Mouse (Mus musculus) effector memory CD4-positive, alpha-beta T cell, adult 5 months (primary cell): Measurements from ENCODE around the gene Tmem256. TPM values are rescaled to one million over a fixed set of nuclear protein-coding genes. Genes with fewer than 3 reads are reported as not detected.

ENCODE experiments used
- polyA plus RNA-seq: library from polyadenylated mRNA; unstranded; fragments of 100-300 nt; shearing (Covaris generic); gene quantifications from one replicate; pipeline ENCODE4 v1.2.1, GENCODE M21; 2017

Gene Tmem256
- polyA plus RNA-seq, result 42.5 TPM

DNA sequence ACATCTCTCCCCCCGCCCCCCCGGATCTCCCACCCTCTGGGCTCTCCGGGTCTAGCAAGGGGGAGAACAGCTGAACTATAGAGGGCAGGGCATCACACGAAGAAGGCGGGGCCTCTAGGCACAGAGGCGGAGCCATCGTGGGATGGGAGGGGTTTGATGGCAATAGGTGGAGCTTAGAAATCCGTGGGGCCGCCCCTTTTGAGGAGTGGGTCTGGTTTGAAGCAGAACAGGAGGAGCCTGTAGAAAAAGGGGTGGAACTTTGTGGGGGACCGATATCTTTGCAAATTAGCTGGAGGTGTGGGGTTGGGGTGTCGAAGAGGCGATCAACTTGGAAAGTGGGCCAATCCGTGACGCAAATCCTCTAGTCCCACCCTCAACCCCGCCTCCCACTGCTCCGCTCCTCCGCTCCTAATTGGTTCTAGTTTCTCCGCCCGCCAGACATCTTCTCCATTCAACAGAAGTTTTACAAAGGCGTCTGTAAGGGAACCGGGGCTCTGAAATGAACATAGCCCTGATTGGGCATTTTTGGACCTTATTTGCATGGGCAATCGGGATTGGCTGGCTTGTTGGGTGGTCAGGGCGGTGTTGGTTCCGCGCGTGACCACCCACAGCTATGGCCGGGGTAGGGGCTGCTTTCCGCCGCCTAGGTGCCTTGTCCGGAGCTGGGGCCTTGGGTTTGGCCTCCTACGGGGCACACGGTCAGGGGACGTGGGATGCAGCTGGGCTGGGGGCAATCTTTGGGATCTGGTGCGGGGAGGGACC lies at the start of gene Tmem256:
Gene Tmem256 (plus strand): TSS at position 563 of the 762 bp plus-strand sequence.

GRCm38 (mm10) chr11:69795168-69795982 lies 42.9 kb upstream of the Tmem256 start, which contains the start of gene Chrnb1:
Chrnb1 (minus strand) TSS chr11:69795943.

GRCm38 (mm10) chr11:69801379-69801977 lies 36.8 kb upstream of the Tmem256 start, which contains the start of gene Fgf11:
Fgf11 (minus strand) TSS chr11:69801857.

GRCm38 (mm10) chr11:69804972-69805909 lies 33.1 kb upstream of the Tmem256 start, which contains the start of gene Tmem102:
Tmem102 (minus strand) TSS chr11:69805624.

GRCm38 (mm10) chr11:69815155-69815554 lies 23.2 kb upstream of the Tmem256 start, which contains the start of gene Gm39566:
Gm39566 (minus strand) TSS chr11:69815298.

GRCm38 (mm10) chr11:69818365-69818764 lies 19.9 kb upstream of the Tmem256 start, which contains the start of gene Spem2:
Spem2 (minus strand) TSS chr11:69818465.

DNA sequence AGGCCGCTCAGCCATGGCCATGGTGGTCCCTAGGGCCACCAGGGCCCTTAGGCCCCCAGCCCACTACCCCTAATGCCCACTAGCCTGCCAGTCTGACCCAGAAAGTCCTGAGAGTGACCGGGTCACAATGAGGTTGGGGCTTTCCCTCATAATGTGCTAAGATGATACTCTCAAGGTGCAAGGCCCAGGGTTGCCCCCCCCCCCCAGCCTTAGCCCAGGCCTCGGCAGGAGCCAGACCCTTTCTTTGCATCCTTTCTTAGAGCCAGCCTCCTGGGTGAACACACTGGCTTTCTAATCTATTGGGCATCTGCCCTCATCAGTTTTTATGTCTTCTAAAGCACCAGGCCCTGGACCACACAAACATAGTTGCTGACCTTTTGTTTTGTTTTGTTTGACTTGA lies 16.2 kb upstream of the Tmem256 start, which contains the start of gene Spem1:
Gene Spem1 (minus strand): TSS at position 101 of the 400 bp plus-strand sequence.

GRCm38 (mm10) chr11:69837604-69837951 lies 736 bp upstream of the Tmem256 start, which contains the start of gene Nlgn2:
Nlgn2 (minus strand) TSS chr11:69837784.

DNA sequence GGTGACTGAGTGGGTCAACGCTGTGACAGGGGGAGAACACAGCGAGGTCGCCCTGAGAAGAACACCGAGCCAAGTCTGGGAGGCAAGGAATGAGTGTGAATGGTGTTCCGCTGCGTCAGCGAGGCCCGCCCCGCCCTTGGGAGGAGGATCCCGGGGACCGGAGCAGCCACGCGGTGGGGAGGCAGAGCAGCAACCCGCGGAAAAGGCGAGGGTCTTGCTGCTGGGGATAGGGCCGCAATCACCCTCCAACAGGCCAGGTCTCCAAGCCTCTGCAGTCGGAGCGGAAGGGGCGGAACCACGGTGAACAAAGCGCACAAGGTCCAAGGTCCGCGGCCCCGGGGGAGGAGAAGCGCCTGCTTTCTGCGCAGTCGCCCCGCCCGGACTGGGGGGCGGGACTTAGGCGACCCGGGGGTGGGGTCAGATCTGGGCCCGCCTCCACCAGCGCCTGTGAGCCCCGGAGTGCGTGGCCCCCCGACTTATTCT lies 7.9 kb downstream of the Tmem256 start, which contains the start of gene Plscr3:
Gene Plscr3 (plus strand): TSS at position 179 of the 483 bp plus-strand sequence.

DNA sequence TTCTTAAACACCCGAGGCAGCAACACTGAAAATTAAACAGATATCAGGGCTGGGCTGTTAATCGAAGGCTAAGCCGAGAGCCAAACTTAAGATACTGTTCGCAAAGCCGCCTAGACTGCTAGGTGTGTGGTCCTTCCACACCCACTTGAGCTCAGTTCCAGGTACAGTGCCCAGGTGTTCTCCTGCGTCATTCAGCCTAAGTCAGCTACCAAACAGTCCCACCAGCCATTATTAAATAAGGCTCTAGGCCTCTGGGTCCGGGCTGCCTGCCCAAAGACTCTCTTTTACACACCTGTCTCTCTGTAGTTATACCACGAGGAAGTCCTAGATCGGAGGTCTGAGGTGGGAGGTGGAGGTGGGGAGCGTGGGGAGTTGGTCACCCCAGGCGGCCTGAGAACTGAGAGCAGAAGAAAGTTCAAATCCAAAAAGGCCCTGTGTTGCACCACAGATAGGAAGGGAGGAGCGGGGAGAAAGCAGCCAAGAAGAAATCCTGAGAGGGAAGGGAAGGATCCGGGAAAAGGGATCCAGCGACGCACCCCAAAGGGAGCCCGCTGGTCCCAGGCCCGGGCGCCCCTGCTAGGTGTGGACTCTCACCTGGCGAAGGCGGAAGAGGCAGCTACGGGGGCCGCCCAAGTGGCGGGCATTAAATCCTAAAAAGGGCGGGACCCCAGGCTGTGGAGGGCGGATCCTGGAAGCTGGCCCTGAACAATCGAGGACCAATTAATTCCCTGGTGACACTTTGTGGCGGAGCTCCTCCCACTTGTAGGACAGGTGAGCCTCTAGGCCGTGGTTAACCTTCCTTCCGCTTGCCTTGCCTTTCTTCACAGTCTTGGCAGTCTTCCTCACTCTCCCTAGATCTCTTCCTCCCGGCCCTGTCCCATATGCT lies 20.0 kb downstream of the Tmem256 start, which contains the start of gene Tnk1:
Gene Tnk1 (minus strand): TSS at position 618 of the 886 bp plus-strand sequence.

GRCm38 (mm10) chr11:69877878-69878277 lies 39.6 kb downstream of the Tmem256 start, which contains the start of gene Tmem95:
Tmem95 (minus strand) TSS chr11:69878018.

GRCm38 (mm10) chr11:69880853-69881603 lies 42.7 kb downstream of the Tmem256 start, which contains the start of gene Kctd11:
Kctd11 (minus strand) TSS chr11:69881406.

Other genes with a start within 250 kb of the Tmem256 start
- gene Atp1b2, start 232.6 kb upstream of the Tmem256 start, polyA plus RNA-seq, result not detected
- not detected for gene Shbg, start 220.6 kb upstream of the Tmem256 start, polyA plus RNA-seq
- not detected for gene Sat2, start 216.5 kb upstream of the Tmem256 start, polyA plus RNA-seq
- gene Fxr2, start 205.5 kb upstream of the Tmem256 start, polyA plus RNA-seq, result 70.3 TPM
- gene Sox15, start 183.2 kb upstream of the Tmem256 start, polyA plus RNA-seq, result not detected
- 39.4 TPM for gene Mpdu1, start 175.9 kb upstream of the Tmem256 start, polyA plus RNA-seq
- 4.3 TPM for gene Cd68, start 172.4 kb upstream of the Tmem256 start, polyA plus RNA-seq
- 908 TPM for gene Eif4a1, start 166.1 kb upstream of the Tmem256 start, polyA plus RNA-seq
- 32.0 TPM for gene Senp3, start 156.4 kb upstream of the Tmem256 start, polyA plus RNA-seq
- gene Tnfsf13, start 152.7 kb upstream of the Tmem256 start, polyA plus RNA-seq, result not detected
- not detected for gene Tnfsf12, start 142.7 kb upstream of the Tmem256 start, polyA plus RNA-seq
- not detected for gene Tnfsfm13, start 142.4 kb upstream of the Tmem256 start, polyA plus RNA-seq
- gene Polr2a, start 79.9 kb upstream of the Tmem256 start, polyA plus RNA-seq, result 60.5 TPM
- not detected for gene Slc35g3, start 76.5 kb upstream of the Tmem256 start, polyA plus RNA-seq
- gene Zbtb4, start 72.6 kb upstream of the Tmem256 start, polyA plus RNA-seq, result 7.6 TPM
- gene Chrnb1, start 42.6 kb upstream of the Tmem256 start, polyA plus RNA-seq, result 1.4 TPM
- gene Fgf11, start 36.7 kb upstream of the Tmem256 start, polyA plus RNA-seq, result not detected
- not detected for gene Tmem102, start 32.9 kb upstream of the Tmem256 start, polyA plus RNA-seq
- not detected for gene Gm39566, start 23.2 kb upstream of the Tmem256 start, polyA plus RNA-seq
- not detected for gene Spem2, start 20.0 kb upstream of the Tmem256 start, polyA plus RNA-seq
- not detected for gene Spem1, start 16.3 kb upstream of the Tmem256 start, polyA plus RNA-seq
- gene Nlgn2, start 730 bp upstream of the Tmem256 start, polyA plus RNA-seq, result not detected
- 9.2 TPM for gene Plscr3, start 7.9 kb downstream of the Tmem256 start, polyA plus RNA-seq
- not detected for gene Tnk1, start 20.2 kb downstream of the Tmem256 start, polyA plus RNA-seq
- not detected for gene Tmem95, start 39.5 kb downstream of the Tmem256 start, polyA plus RNA-seq
- gene Kctd11, start 42.9 kb downstream of the Tmem256 start, polyA plus RNA-seq, result 0.11 TPM
- 462 TPM for gene Acap1, start 57.0 kb downstream of the Tmem256 start, polyA plus RNA-seq
- 0.80 TPM for gene 2810408A11Rik, start 62.5 kb downstream of the Tmem256 start, polyA plus RNA-seq
- gene Neurl4, start 62.6 kb downstream of the Tmem256 start, polyA plus RNA-seq, result 5.4 TPM
- 200 TPM for gene Gps2, start 75.4 kb downstream of the Tmem256 start, polyA plus RNA-seq
- 977 TPM for gene Eif5a, start 83.4 kb downstream of the Tmem256 start, polyA plus RNA-seq
- not detected for gene Ybx2, start 97.3 kb downstream of the Tmem256 start, polyA plus RNA-seq
- gene Slc2a4, start 109.7 kb downstream of the Tmem256 start, polyA plus RNA-seq, result not detected
- not detected for gene Cldn7, start 126.3 kb downstream of the Tmem256 start, polyA plus RNA-seq
- 41.4 TPM for gene Ctdnep1, start 142.6 kb downstream of the Tmem256 start, polyA plus RNA-seq
- gene Elp5, start 144.0 kb downstream of the Tmem256 start, polyA plus RNA-seq, result 50.5 TPM
- 366 TPM for gene Gabarap, start 152.6 kb downstream of the Tmem256 start, polyA plus RNA-seq
- 52.0 TPM for gene Phf23, start 157.3 kb downstream of the Tmem256 start, polyA plus RNA-seq
- gene Dvl2, start 162.1 kb downstream of the Tmem256 start, polyA plus RNA-seq, result 20.9 TPM
- gene Acadvl, start 176.9 kb downstream of the Tmem256 start, polyA plus RNA-seq, result 83.6 TPM
- 4.6 TPM for gene Dlg4, start 178.4 kb downstream of the Tmem256 start, polyA plus RNA-seq
- gene Asgr1, start 215.6 kb downstream of the Tmem256 start, polyA plus RNA-seq, result not detected